ENCODE assay signal across 16 mouse cellular contexts in genomic region chr7:118122235-118122634, GRCm38 (mm10).
"Had no signal": no experiment of that assay in that cellular context is flagged by ENCODE, and none has a peak within 500 bp of the region (broad histone marks: within the 10 kb centered on the region; RNA-seq: fewer than 3 reads in every experiment).

No protein-coding gene starts in this region.

- H3K27ac ChIP-seq: lung, embryonic 15.5 days; macrophage; midbrain, embryonic 12.5 days; midbrain, embryonic 15.5 days; neural tube, embryonic 12.5 days; stomach, embryonic 15.5 days; stomach, postnatal 0 days had no signal

- H3K9me3 ChIP-seq: lung, embryonic 15.5 days; megakaryocyte, embryonic 14.5 days; midbrain, embryonic 12.5 days; midbrain, embryonic 15.5 days; neural tube, embryonic 12.5 days; stomach, embryonic 15.5 days had no signal

- DNase-seq: lung, adult 2 months; lung, postnatal 14 days; lung, postnatal 36 days; right cerebral cortex, postnatal 14 days; thymus, adult 2 months; thymus, postnatal 25 days; thymus, postnatal 4 days had no signal

- H3K4me3 ChIP-seq: lung, embryonic 15.5 days; megakaryocyte, embryonic 14.5 days; midbrain, embryonic 12.5 days; midbrain, embryonic 15.5 days; neural tube, embryonic 12.5 days; stomach, embryonic 15.5 days had no signal

- H3K27me3 ChIP-seq: lung, embryonic 15.5 days; megakaryocyte, embryonic 14.5 days; midbrain, embryonic 12.5 days; midbrain, embryonic 15.5 days; neural tube, embryonic 12.5 days; stomach, embryonic 15.5 days had no signal

- ATAC-seq: lung, postnatal 0 days; midbrain, embryonic 15.5 days had no signal

- H3K4me2 ChIP-seq: lung, embryonic 15.5 days; midbrain, embryonic 12.5 days; midbrain, embryonic 15.5 days; neural tube, embryonic 12.5 days; stomach, embryonic 15.5 days had no signal

- H3K9ac ChIP-seq: lung, embryonic 15.5 days; midbrain, embryonic 12.5 days; midbrain, embryonic 15.5 days; neural tube, embryonic 12.5 days; stomach, embryonic 15.5 days had no signal
